Mouse (Mus musculus) liver, adult 2 months (tissue): ENCODE data around the gene Gpi1. TPM values are rescaled to one million over a fixed set of nuclear protein-coding genes. Genes with fewer than 3 reads are reported as not detected.

ENCODE experiments used
- DNase-seq: peaks from one replicate; pipeline ENCODE4 v3.0.0-alpha.2; 2011; ENCODE audit warnings: low read depth, low spot score; ENCODE audit errors: extremely low read depth
- H3K27ac ChIP-seq: fragments of 200-500 bp; replicated peaks from 2 replicates; pipeline ENCODE4 v1.5.1; 2012; ENCODE audit warnings: low read depth, mild to moderate bottlenecking, control low read depth, inconsistent platforms, low read length; ENCODE audit not compliant: insufficient read depth
- H3K27me3 ChIP-seq: fragments of 200-500 bp; 2 replicates; pipeline ENCODE4 v1.6.1; 2012; ENCODE audit warnings: mild to moderate bottlenecking, moderate library complexity, low read length, inconsistent platforms; ENCODE audit not compliant: control insufficient read depth, insufficient read depth
- H3K36me3 ChIP-seq: fragments of 200-500 bp; 2 replicates; pipeline ENCODE4 v1.6.1; 2012; ENCODE audit warnings: low read length, inconsistent platforms; ENCODE audit not compliant: control insufficient read depth, insufficient read depth
- H3K4me1 ChIP-seq: fragments of 200-500 bp; 2 replicates; pipeline ENCODE4 v1.6.1; 2011; ENCODE audit warnings: low read length; ENCODE audit not compliant: control insufficient read depth, insufficient read depth
- H3K4me3 ChIP-seq: fragments of 200-500 bp; 2 replicates; pipeline ENCODE4 v1.5.1; 2011; ENCODE audit warnings: low read depth, mild to moderate bottlenecking, control low read depth, low read length, moderate library complexity; ENCODE audit not compliant: insufficient read depth
- H3K79me2 ChIP-seq: fragments of 200-500 bp; 2 replicates; pipeline ENCODE4 v1.6.1; 2012; ENCODE audit warnings: inconsistent platforms, mild to moderate bottlenecking, low read length, moderate library complexity; ENCODE audit not compliant: control insufficient read depth, insufficient read depth
- H3K9ac ChIP-seq: fragments of 200-500 bp; 2 replicates; pipeline ENCODE4 v1.6.1; 2012; ENCODE audit warnings: low read depth, mild to moderate bottlenecking, control low read depth, inconsistent platforms, low read length
- CTCF ChIP-seq: fragments of 200-500 bp; IDR thresholded peaks from 2 replicates; pipeline ENCODE4 v1.5.1; 2011; ENCODE audit warnings: low read depth, low read length, control low read depth
- POLR2A ChIP-seq: fragments of 200-500 bp; IDR thresholded peaks from 2 replicates; pipeline ENCODE4 v1.6.1; 2011; ENCODE audit warnings: low read length, control low read depth; ENCODE audit not compliant: insufficient read depth; ENCODE audit errors: extremely low read depth
- WGBS: fragments of 180-500 bp; shearing (Covaris S2); methylation state at CpG from one replicate; pipeline ENCODE4 v1.1.7; 2018; 5-methylcytosine and 5-hydroxymethylcytosine counted together
- polyA plus RNA-seq: library from polyadenylated mRNA; depleted of rRNA; stranded (reverse); fragments of >200 nt; gene quantifications from 2 replicates; pipeline ENCODE4 v1.2.3, GENCODE M21; 2012; rRNA removed
- total RNA-seq: library from RNA; depleted of rRNA; stranded (reverse); fragments of >200 nt; gene quantifications from 2 replicates; pipeline ENCODE4 v1.2.3, GENCODE M21; 2014; rRNA removed

Gpi1 gene
- total and polyA plus RNA-seq, 2 experiments = 61.8 to 127 TPM

DNA sequence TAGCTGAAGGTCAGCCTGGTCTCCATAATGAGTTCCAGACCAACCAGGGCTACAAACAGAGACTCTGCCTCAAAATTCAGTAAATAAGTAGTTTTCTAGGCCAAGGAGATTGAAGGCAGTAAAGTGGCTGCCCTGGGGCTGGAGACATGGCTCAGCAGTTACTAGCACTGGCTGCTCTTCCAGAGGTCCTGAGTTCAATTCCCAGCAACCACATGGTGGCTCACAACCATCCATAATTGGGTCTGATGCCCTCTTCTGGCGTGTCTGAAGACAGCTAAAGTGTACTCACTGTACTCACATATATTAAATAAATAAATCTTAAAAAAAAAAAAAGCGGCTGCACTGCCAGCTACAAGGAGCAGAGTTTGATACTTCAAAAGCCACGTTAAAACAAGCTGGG lies 64.1 kb downstream of the Gpi1 start:
- H3K27me3 ChIP-seq = no peaks in the 10 kb centered on the region
- H3K4me3 ChIP-seq = no peak overlapping the region
- DNase-seq = no peak
- 82% methylated on average over 3 of the region's 3 CpGs for WGBS
- TF ChIP-seq POLR2A (no peak), CTCF (no peak)
- peaks cover 30% of the 10 kb centered on the region for H3K36me3 ChIP-seq
- peaks cover 7% of the 10 kb centered on the region; the same call in 1 of the 2 replicates for H3K79me2 ChIP-seq
- no peak overlapping the region for H3K27ac ChIP-seq
- peaks cover 8% of the 10 kb centered on the region; the same call in 1 of the 2 replicates for H3K4me1 ChIP-seq
- no peak overlapping the region for H3K9ac ChIP-seq

DNA sequence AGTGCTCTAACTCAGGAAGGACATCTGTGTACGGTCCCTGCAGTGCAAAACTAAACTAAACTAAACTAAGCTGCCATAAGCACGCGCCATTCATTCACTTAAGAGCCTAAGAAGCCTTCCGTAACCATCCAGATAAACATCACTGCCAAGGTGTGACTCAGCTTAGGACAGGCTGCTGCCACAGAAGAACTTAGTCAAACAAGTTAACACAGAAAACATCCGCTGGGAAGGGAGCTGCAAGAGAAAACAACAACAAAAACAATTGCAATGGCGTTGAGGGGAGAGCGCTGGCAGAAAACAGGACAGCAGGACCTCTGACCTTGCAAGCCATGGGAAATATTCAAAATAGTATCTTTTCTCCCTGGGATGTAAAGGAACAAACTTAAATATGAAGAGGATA lies 65.5 kb downstream of the Gpi1 start:
- no peak for TF ChIP-seq CTCF
- no peak for TF ChIP-seq POLR2A
- peaks cover 7% of the 10 kb centered on the region; the same call in 1 of the 2 replicates for H3K79me2 ChIP-seq
- H3K36me3 ChIP-seq = peaks cover 41% of the 10 kb centered on the region
- WGBS = 94% methylated on average over 7 of the region's 7 CpGs
- no peak for DNase-seq
- H3K4me1 ChIP-seq = peaks cover 8% of the 10 kb centered on the region; the same call in 1 of the 2 replicates
- H3K4me3 ChIP-seq = no peak overlapping the region
- H3K27ac ChIP-seq = no peak overlapping the region
- no peak overlapping the region for H3K9ac ChIP-seq
- H3K27me3 ChIP-seq = no peaks in the 10 kb centered on the region

DNA sequence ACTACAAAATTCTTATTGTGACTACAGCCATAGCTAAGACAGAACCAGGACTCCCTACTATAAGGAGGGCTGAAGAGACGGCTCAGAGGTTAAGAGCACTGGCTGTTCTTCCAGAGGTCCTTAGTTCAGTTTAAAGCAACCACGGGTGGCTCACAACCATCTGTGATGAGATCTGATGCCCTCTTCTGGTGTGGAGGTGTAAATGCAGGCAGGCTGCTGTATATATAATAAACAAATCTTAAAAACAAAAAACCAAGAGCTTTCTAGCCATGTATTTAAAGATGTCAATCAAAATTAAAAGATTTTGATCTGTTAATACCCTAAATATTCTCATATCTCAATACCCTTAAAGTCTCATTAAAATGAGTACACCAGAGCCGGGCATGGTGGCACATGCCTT lies 71.0 kb downstream of the Gpi1 start:
- TF ChIP-seq POLR2A (no peak), CTCF (peak; percentile 20; the same call in 1 of the 2 replicates)
- H3K4me1 ChIP-seq = no peaks in the 10 kb centered on the region
- WGBS = 96% methylated on average over 3 of the region's 3 CpGs
- H3K79me2 ChIP-seq = no peaks in the 10 kb centered on the region
- no peaks in the 10 kb centered on the region for H3K27me3 ChIP-seq
- H3K9ac ChIP-seq = no peak overlapping the region
- H3K36me3 ChIP-seq = peaks cover 82% of the 10 kb centered on the region
- H3K27ac ChIP-seq = no peak overlapping the region
- no peak overlapping the region for H3K4me3 ChIP-seq
- no peak for DNase-seq

DNA sequence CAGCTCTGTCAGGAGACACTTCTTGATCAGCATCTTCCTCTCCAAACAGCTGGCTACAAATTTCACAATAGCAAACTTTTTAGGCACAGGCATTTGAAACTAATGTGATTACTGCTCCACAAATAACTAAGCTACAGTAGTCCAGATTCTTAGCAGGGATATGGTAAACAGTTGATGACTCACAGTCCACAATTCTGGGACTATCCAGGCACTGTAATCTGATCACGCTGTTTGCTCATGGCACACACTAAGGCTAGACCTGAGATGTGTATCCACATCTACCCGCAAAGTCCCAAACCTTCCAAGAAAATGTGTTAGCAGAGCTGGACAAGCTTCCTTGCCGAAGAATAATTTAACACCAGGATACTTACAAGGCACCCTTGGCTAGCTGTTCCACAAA lies 72.1 kb downstream of the Gpi1 start:
- Histone ChIP-seq H3K27ac (no peak overlapping the region), H3K79me2 (no peaks in the 10 kb centered on the region), H3K4me3 (no peak overlapping the region), H3K9ac (no peak overlapping the region), H3K27me3 (no peaks in the 10 kb centered on the region), H3K36me3 (peaks cover 85% of the 10 kb centered on the region), H3K4me1 (no peaks in the 10 kb centered on the region)
- DNase-seq = no peak
- TF ChIP-seq POLR2A (no peak), CTCF (no peak)
- 70% methylated on average over 3 of the region's 3 CpGs for WGBS

Other genes starting within 250 kb of the Gpi1 start
- not detected in 2 replicates for gene Scgb2b27, start 216.4 kb downstream of the Gpi1 start, total RNA-seq
- gene Scgb2b27, start 216.4 kb downstream of the Gpi1 start, polyA plus RNA-seq = not detected in 2 replicates
- gene Scgb1b27, start 208.9 kb downstream of the Gpi1 start, total RNA-seq = not detected in 2 replicates
- gene Scgb1b27, start 208.9 kb downstream of the Gpi1 start, polyA plus RNA-seq = not detected in 2 replicates
- not detected in 2 replicates for gene Scgb1b30, start 134.9 kb downstream of the Gpi1 start, total RNA-seq
- not detected in 2 replicates for gene Scgb1b30, start 134.9 kb downstream of the Gpi1 start, polyA plus RNA-seq
- gene Wtip, start 97.1 kb downstream of the Gpi1 start, total RNA-seq = 1.7 and 1.9 TPM in 2 replicates
- 1.6 and 2.8 TPM in 2 replicates for gene Wtip, start 97.1 kb downstream of the Gpi1 start, polyA plus RNA-seq
- 31.8 and 33.6 TPM in 2 replicates for gene Uba2, start 60.7 kb downstream of the Gpi1 start, total RNA-seq
- 13.6 and 16.9 TPM in 2 replicates for gene Uba2, start 60.7 kb downstream of the Gpi1 start, polyA plus RNA-seq
- gene Pdcd2l, start 33.7 kb downstream of the Gpi1 start, total RNA-seq = 15.5 and 15.9 TPM in 2 replicates
- 16.0 and 18.5 TPM in 2 replicates for gene Pdcd2l, start 33.7 kb downstream of the Gpi1 start, polyA plus RNA-seq
- gene Gm6096, start 20.7 kb upstream of the Gpi1 start, total RNA-seq = not detected in 2 replicates
- gene Gm6096, start 20.7 kb upstream of the Gpi1 start, polyA plus RNA-seq = not detected in 2 replicates
- 11.7 and 12.6 TPM in 2 replicates for gene 4931406P16Rik, start 83.2 kb upstream of the Gpi1 start, total RNA-seq
- 6.9 and 10.1 TPM in 2 replicates for gene 4931406P16Rik, start 83.2 kb upstream of the Gpi1 start, polyA plus RNA-seq
- gene Lsm14a, start 163.0 kb upstream of the Gpi1 start, total RNA-seq = 24.1 and 26.2 TPM in 2 replicates
- 12.5 and 13.7 TPM in 2 replicates for gene Lsm14a, start 163.0 kb upstream of the Gpi1 start, polyA plus RNA-seq